Mouse (Mus musculus): ENCODE measurements around the gene Tcf19. TPM values are rescaled to one million over a fixed set of nuclear protein-coding genes. Genes with fewer than 3 reads are reported as not detected.
A peak's percentile ranks its signal among the peaks of the same experiment; 100 is the strongest.
"Not testable (repeated sequence)": the region's sequence is repeated elsewhere in the genome, so short reads cannot be mapped to it uniquely, and the experiment has no call there.

Gene Tcf19
- polyA plus RNA-seq, 2 experiments = 73.8 to 84.3 TPM

- Histone ChIP-seq H3K4me2 (replicated peaks; ENCODE audit: low read depth, low read length, severe bottlenecking) (peak overlapping the region; percentile 81), H3K27me3 (ENCODE audit: control insufficient read depth, insufficient read depth, low read length) (no peaks in the 10 kb centered on the region), H3K27ac (replicated peaks; ENCODE audit: low read depth, low read length) (no peak overlapping the region), H3K9me3 (ENCODE audit: control insufficient read depth, low read length) (no peaks in the 10 kb centered on the region), H3K4me3 (replicated peaks; ENCODE audit: low read length) (peak overlapping the region; percentile 59), H3K36me3 (ENCODE audit: control insufficient read depth, insufficient read depth, low read length) (peaks cover 3% of the 10 kb centered on the region; the same call in 1 of the 2 replicates), H3K9ac (ENCODE audit: low read depth, low read length, severe bottlenecking) (peak overlapping the region; percentile 56), H3K4me1 (ENCODE audit: control insufficient read depth, insufficient read depth, low read length) (peaks cover 16% of the 10 kb centered on the region)
- DNase-seq (ENCODE audit: low spot score) = no peak
- no peak for ATAC-seq (ENCODE audit: low FRiP score, low read depth)
- 5% methylated on average over 25 of the region's 25 CpGs for WGBS
- TF ChIP-seq POLR2A (IDR thresholded peaks at IDR 0.05; ENCODE audit: borderline replicate concordance, extremely low read depth, insufficient read depth, insufficient read length) = no peak
Measured at GRCm38 (mm10) chr17:35515911-35516640, 548 bp downstream of the Tcf19 start.

DNA sequence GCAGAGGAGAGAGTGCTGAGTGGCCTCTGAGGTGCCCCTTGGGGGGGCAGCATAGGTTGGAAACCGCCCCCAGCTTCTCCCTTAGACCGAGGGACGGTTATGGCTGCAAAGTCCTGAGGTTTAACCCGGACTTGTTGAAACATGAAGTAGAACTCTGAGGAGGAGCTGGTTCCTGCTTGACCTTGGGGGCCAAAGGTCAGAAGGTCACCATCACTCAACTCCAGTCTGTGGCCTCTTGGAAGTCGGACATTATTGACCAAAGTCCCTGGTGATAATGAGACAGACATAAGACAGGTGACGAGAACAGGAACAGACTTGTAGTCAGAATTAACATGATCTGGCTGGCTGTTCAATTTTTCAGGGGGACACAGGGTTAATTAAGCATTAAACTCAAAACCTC is 1.9 kb downstream of the Tcf19 start:
- Histone ChIP-seq H3K27ac (replicated peaks; ENCODE audit: low read depth, low read length) (no peak overlapping the region), H3K4me3 (replicated peaks; ENCODE audit: low read length) (peak overlapping the region; percentile 59; the same call in 1 of the 2 replicates)

DNA sequence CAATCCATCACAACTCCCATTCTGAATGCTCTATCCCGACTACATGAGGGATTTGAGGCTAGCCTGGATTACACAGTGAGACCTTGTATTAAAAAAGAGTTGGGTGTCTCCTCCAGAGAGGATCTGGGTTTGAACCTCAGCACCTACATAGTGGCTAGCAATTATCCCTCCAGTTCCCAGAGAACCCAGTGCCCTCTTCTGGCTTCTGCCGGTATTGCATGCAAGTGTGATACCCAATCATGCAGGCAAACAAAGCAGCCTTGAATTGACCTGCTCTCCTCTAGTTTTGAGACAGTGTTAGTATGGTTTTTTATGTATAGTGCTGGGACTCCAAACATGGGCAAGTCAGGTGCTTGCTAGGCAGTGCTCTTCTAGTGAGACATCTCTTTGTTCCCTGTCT is 2.7 kb downstream of the Tcf19 start:
- Histone ChIP-seq H3K27ac (replicated peaks; ENCODE audit: low read depth, low read length) (no peak overlapping the region), H3K4me1 (ENCODE audit: control insufficient read depth, insufficient read depth, low read length) (peaks cover 16% of the 10 kb centered on the region), H3K27me3 (ENCODE audit: control insufficient read depth, insufficient read depth, low read length) (no peaks in the 10 kb centered on the region), H3K9me3 (ENCODE audit: control insufficient read depth, low read length) (no peaks in the 10 kb centered on the region), H3K9ac (ENCODE audit: low read depth, low read length, severe bottlenecking) (no peak overlapping the region), H3K36me3 (ENCODE audit: control insufficient read depth, insufficient read depth, low read length) (peaks cover 3% of the 10 kb centered on the region; the same call in 1 of the 2 replicates), H3K4me2 (replicated peaks; ENCODE audit: low read depth, low read length, severe bottlenecking) (no peak overlapping the region; the same call in 1 of the 2 replicates), H3K4me3 (replicated peaks; ENCODE audit: low read length) (no peak overlapping the region)
- no peak for ATAC-seq (ENCODE audit: low FRiP score, low read depth)
- no peak for TF ChIP-seq POLR2A (IDR thresholded peaks at IDR 0.05; ENCODE audit: borderline replicate concordance, extremely low read depth, insufficient read depth, insufficient read length)
- peak; percentile 45 for DNase-seq (ENCODE audit: low spot score)
- WGBS = 14% methylated on average over 2 of the region's 2 CpGs

More for the DNA sequence above, 1.9 kb downstream of the Tcf19 start:
- 51% methylated on average over 6 of the region's 6 CpGs for WGBS
- no peaks in the 10 kb centered on the region for H3K9me3 ChIP-seq (ENCODE audit: control insufficient read depth, low read length)
- H3K36me3 ChIP-seq (ENCODE audit: control insufficient read depth, insufficient read depth, low read length) = peaks cover 3% of the 10 kb centered on the region; the same call in 1 of the 2 replicates
- ATAC-seq (ENCODE audit: low FRiP score, low read depth) (no peak), DNase-seq (ENCODE audit: low spot score) (no peak)
- H3K9ac ChIP-seq (ENCODE audit: low read depth, low read length, severe bottlenecking) = no peak overlapping the region
- TF ChIP-seq POLR2A (IDR thresholded peaks at IDR 0.05; ENCODE audit: borderline replicate concordance, extremely low read depth, insufficient read depth, insufficient read length) = no peak
- peak overlapping the region; percentile 81 for H3K4me2 ChIP-seq (replicated peaks; ENCODE audit: low read depth, low read length, severe bottlenecking)
- H3K27me3 ChIP-seq (ENCODE audit: control insufficient read depth, insufficient read depth, low read length) = no peaks in the 10 kb centered on the region
- peaks cover 16% of the 10 kb centered on the region for H3K4me1 ChIP-seq (ENCODE audit: control insufficient read depth, insufficient read depth, low read length)

- H3K4me2 ChIP-seq (replicated peaks; ENCODE audit: low read depth, low read length, severe bottlenecking) = no peak overlapping the region
- H3K4me1 ChIP-seq (ENCODE audit: control insufficient read depth, insufficient read depth, low read length) = peaks cover 16% of the 10 kb centered on the region
- no peak overlapping the region for H3K27ac ChIP-seq (replicated peaks; ENCODE audit: low read depth, low read length)
- H3K9me3 ChIP-seq (ENCODE audit: control insufficient read depth, low read length) = no peaks in the 10 kb centered on the region
- TF ChIP-seq POLR2A (IDR thresholded peaks at IDR 0.05; ENCODE audit: borderline replicate concordance, extremely low read depth, insufficient read depth, insufficient read length) = no peak
- no peaks in the 10 kb centered on the region for H3K27me3 ChIP-seq (ENCODE audit: control insufficient read depth, insufficient read depth, low read length)
- no peak overlapping the region for H3K4me3 ChIP-seq (replicated peaks; ENCODE audit: low read length)
- no peak overlapping the region for H3K9ac ChIP-seq (ENCODE audit: low read depth, low read length, severe bottlenecking)
- no peak for ATAC-seq (ENCODE audit: low FRiP score, low read depth)
- peaks cover 3% of the 10 kb centered on the region; the same call in 1 of the 2 replicates for H3K36me3 ChIP-seq (ENCODE audit: control insufficient read depth, insufficient read depth, low read length)
- WGBS = 95% methylated on average over 7 of the region's 7 CpGs
- DNase-seq (ENCODE audit: low spot score) = no peak
Measured at GRCm38 (mm10) chr17:35512916-35513626, 3.6 kb downstream of the Tcf19 start.

- Histone ChIP-seq H3K27me3 (ENCODE audit: control insufficient read depth, insufficient read depth, low read length) (no peaks in the 10 kb centered on the region), H3K27ac (replicated peaks; ENCODE audit: low read depth, low read length) (no peak overlapping the region), H3K9me3 (ENCODE audit: control insufficient read depth, low read length) (no peaks in the 10 kb centered on the region), H3K4me1 (ENCODE audit: control insufficient read depth, insufficient read depth, low read length) (0 out of 2 replicates have a peak, but pooled peaks cover 1% of the 10 kb centered on the region), H3K9ac (ENCODE audit: low read depth, low read length, severe bottlenecking) (no peak overlapping the region), H3K4me2 (replicated peaks; ENCODE audit: low read depth, low read length, severe bottlenecking) (no peak overlapping the region), H3K4me3 (replicated peaks; ENCODE audit: low read length) (no peak overlapping the region), H3K36me3 (ENCODE audit: control insufficient read depth, insufficient read depth, low read length) (peaks cover 3% of the 10 kb centered on the region; the same call in 1 of the 2 replicates)
- WGBS = 32% methylated on average over 8 of the region's 8 CpGs
- no peak for TF ChIP-seq POLR2A (IDR thresholded peaks at IDR 0.05; ENCODE audit: borderline replicate concordance, extremely low read depth, insufficient read depth, insufficient read length)
- ATAC-seq (ENCODE audit: low FRiP score, low read depth) (0 out of 2 replicates have a peak, but pooled peaks have one; percentile 24), DNase-seq (ENCODE audit: low spot score) (peak; percentile 22)
Measured at GRCm38 (mm10) chr17:35509284-35509683, 7.3 kb downstream of the Tcf19 start.

GRCm38 (mm10) chr17:35508279-35508678 is 8.3 kb downstream of the Tcf19 start:
- H3K36me3 ChIP-seq (ENCODE audit: control insufficient read depth, insufficient read depth, low read length); DNase-seq (ENCODE audit: low spot score); H3K27ac ChIP-seq (replicated peaks; ENCODE audit: low read depth, low read length); H3K9ac ChIP-seq (ENCODE audit: low read depth, low read length, severe bottlenecking); H3K4me1 ChIP-seq (ENCODE audit: control insufficient read depth, insufficient read depth, low read length); H3K27me3 ChIP-seq (ENCODE audit: control insufficient read depth, insufficient read depth, low read length); H3K4me3 ChIP-seq (replicated peaks; ENCODE audit: low read length); H3K9me3 ChIP-seq (ENCODE audit: control insufficient read depth, low read length); H3K4me2 ChIP-seq (replicated peaks; ENCODE audit: low read depth, low read length, severe bottlenecking); ATAC-seq (ENCODE audit: low FRiP score, low read depth): not testable (repeated sequence)
- WGBS = 44% methylated on average over 5 of the region's 5 CpGs

Data from limb, embryonic 14.5 days (tissue).